Mouse (Mus musculus) frontal cortex, postnatal 36 days (tissue): ENCODE measurements at regions not wholly inside any gene's neighbourhood (a gene's known extent, or its start where the extent isn't known, plus 50 kb on each side); places are given as distances from the start of the nearest gene placed in this dataset.

Source experiments
- DNase-seq, 2 experiments: peaks; one replicate each; pipeline ENCODE4 v3.0.0; 2022; ENCODE audit warnings: low spot score in 2 of 2

GRCm38 (mm10) chr2:40342579-40342978 is 1116.3 kb upstream of the Ppp6c start:
- DNase-seq, result no peak

- DNase-seq, result peak in 1 of 2 experiments; percentile 4
These were observed 1106.1 kb upstream of the Ppp6c start for GRCm38 (mm10) chr2:40332294-40332874.

- DNase-seq, result no peak
These were observed 1095.3 kb upstream of the Ppp6c start for GRCm38 (mm10) chr2:40321506-40321905.

GRCm38 (mm10) chr2:40320710-40321441 is 1094.6 kb upstream of the Ppp6c start:
- no peak for DNase-seq
